In genomic region chr6:47621039-47621438, GRCm38 (mm10) we compare ENCODE assay signal across 20 mouse cellular contexts. TPM values are rescaled to one million over a fixed set of nuclear protein-coding genes. Genes with fewer than 3 reads are reported as not detected.
DNase-seq lines count a peak whose midpoint lies in the region; ATAC-seq and TF ChIP-seq lines count a peak whose summit lies in the region.
"Had no signal": no experiment of that assay in that cellular context is flagged by ENCODE, and none has a peak within 500 bp of the region (broad histone marks: within the 10 kb centered on the region; RNA-seq: fewer than 3 reads in every experiment).

No protein-coding gene starts in this region.

- DNase-seq in A20 (ENCODE audit: low read depth, low spot score), result peak; percentile 90
- DNase-seq in midbrain, postnatal 0 days (ENCODE audit: low spot score), result no peak
- DNase-seq in embryonic facial prominence, embryonic 10.5 days (ENCODE audit: low spot score), result no peak
- DNase-seq: adrenal gland, postnatal 10 days; cerebellum, adult 2 months; gastrocnemius, postnatal 14 days; heart, postnatal 36 days; kidney, adult 11 months; kidney, postnatal 14 days; liver, embryonic 13.5 days had no signal

- no peaks in the 10 kb centered on the region for H3K36me3 ChIP-seq in myocyte (ENCODE audit: control insufficient read depth, insufficient read depth)
- no peaks in the 10 kb centered on the region for H3K36me3 ChIP-seq in midbrain, postnatal 0 days (ENCODE audit: insufficient read depth, low read length)
- no peaks in the 10 kb centered on the region for H3K36me3 ChIP-seq in embryonic facial prominence, embryonic 10.5 days (replicated peaks)
- H3K36me3 ChIP-seq in kidney, embryonic 15.5 days, result no peaks in the 10 kb centered on the region
- H3K36me3 ChIP-seq: G1E; heart, embryonic 12.5 days; hindbrain, embryonic 15.5 days; limb, embryonic 12.5 days; liver, embryonic 13.5 days; midbrain, embryonic 10.5 days had no signal

- H3K4me1 ChIP-seq in midbrain, postnatal 0 days (ENCODE audit: insufficient read depth, low read length), result no peaks in the 10 kb centered on the region
- no peaks in the 10 kb centered on the region for H3K4me1 ChIP-seq in embryonic facial prominence, embryonic 10.5 days
- no peaks in the 10 kb centered on the region for H3K4me1 ChIP-seq in kidney, embryonic 15.5 days
- H3K4me1 ChIP-seq: heart, embryonic 12.5 days; hindbrain, embryonic 15.5 days; limb, embryonic 12.5 days; liver, embryonic 13.5 days had no signal

- H3K4me3 ChIP-seq in myocyte, result no peak overlapping the region
- no peak overlapping the region for H3K4me3 ChIP-seq in midbrain, postnatal 0 days (ENCODE audit: low read depth, low read length)
- H3K4me3 ChIP-seq in embryonic facial prominence, embryonic 10.5 days, result no peak overlapping the region
- no peak overlapping the region for H3K4me3 ChIP-seq in kidney, embryonic 15.5 days (replicated peaks)
- H3K4me3 ChIP-seq: heart, embryonic 12.5 days; hindbrain, embryonic 15.5 days; limb, embryonic 12.5 days; liver, embryonic 13.5 days; midbrain, embryonic 10.5 days had no signal

- TF ChIP-seq CTCF in midbrain, postnatal 0 days (IDR thresholded peaks at IDR 0.05), result no peak

- H3K27ac ChIP-seq in midbrain, postnatal 0 days (ENCODE audit: low read depth, low read length), result no peak overlapping the region
- no peak overlapping the region for H3K27ac ChIP-seq in embryonic facial prominence, embryonic 10.5 days (replicated peaks)
- H3K27ac ChIP-seq in kidney, embryonic 15.5 days, result no peak overlapping the region
- H3K27ac ChIP-seq: hindbrain, embryonic 15.5 days; limb, embryonic 12.5 days; liver, embryonic 13.5 days; midbrain, embryonic 10.5 days; stomach, postnatal 0 days had no signal

- no peaks in the 10 kb centered on the region for H3K79me2 ChIP-seq in myocyte (ENCODE audit: control insufficient read depth, insufficient read depth)

- no peaks in the 10 kb centered on the region for H3K9me3 ChIP-seq in midbrain, postnatal 0 days (ENCODE audit: low read length)
- no peaks in the 10 kb centered on the region for H3K9me3 ChIP-seq in embryonic facial prominence, embryonic 10.5 days
- no peaks in the 10 kb centered on the region for H3K9me3 ChIP-seq in kidney, embryonic 15.5 days (replicated peaks)
- H3K9me3 ChIP-seq: G1E; heart, embryonic 12.5 days; hindbrain, embryonic 15.5 days; limb, embryonic 12.5 days; liver, embryonic 13.5 days; midbrain, embryonic 10.5 days had no signal

- H3ac ChIP-seq in myocyte (ENCODE audit: control insufficient read depth, insufficient read length), result no peak overlapping the region

- H3K4me2 ChIP-seq in myocyte (ENCODE audit: low read depth), result peak overlapping the region; percentile 9
- no peak overlapping the region for H3K4me2 ChIP-seq in midbrain, postnatal 0 days (ENCODE audit: low read depth, low read length, poor library complexity, severe bottlenecking)
- no peak overlapping the region for H3K4me2 ChIP-seq in kidney, embryonic 15.5 days
- H3K4me2 ChIP-seq: heart, embryonic 12.5 days; hindbrain, embryonic 15.5 days; limb, embryonic 12.5 days; liver, embryonic 13.5 days had no signal

- H3K9ac ChIP-seq in midbrain, postnatal 0 days (replicated peaks; ENCODE audit: low read length, poor library complexity, severe bottlenecking), result no peak overlapping the region
- no peak overlapping the region for H3K9ac ChIP-seq in kidney, embryonic 15.5 days
- H3K9ac ChIP-seq: heart, embryonic 12.5 days; hindbrain, embryonic 15.5 days; limb, embryonic 12.5 days; liver, embryonic 13.5 days had no signal

- TF ChIP-seq POLR2A in myocyte (IDR thresholded peaks at IDR 0.05; ENCODE audit: insufficient read length, low read depth), result no peak

- peak; percentile 84 for ATAC-seq in CD4-positive, CD25-positive, alpha-beta regulatory T cell, adult 4 months
- peak; percentile 93 for ATAC-seq in granulocyte monocyte progenitor cell, adult 5-6 weeks (replicated peaks; ENCODE audit: poor library complexity, severe bottlenecking)
- ATAC-seq in midbrain, postnatal 0 days (ENCODE audit: low FRiP score), result no peak
- ATAC-seq in kidney, embryonic 15.5 days (replicated peaks; ENCODE audit: low FRiP score), result no peak

- H3K27me3 ChIP-seq in myocyte (ENCODE audit: control insufficient read depth, insufficient read depth, insufficient read length), result no peaks in the 10 kb centered on the region
- no peaks in the 10 kb centered on the region for H3K27me3 ChIP-seq in midbrain, postnatal 0 days (ENCODE audit: insufficient read depth, low read length)
- H3K27me3 ChIP-seq in embryonic facial prominence, embryonic 10.5 days (replicated peaks; ENCODE audit: low read depth, poor library complexity, severe bottlenecking), result no peaks in the 10 kb centered on the region
- H3K27me3 ChIP-seq in kidney, embryonic 15.5 days, result no peaks in the 10 kb centered on the region
- H3K27me3 ChIP-seq: heart, embryonic 12.5 days; hindbrain, embryonic 15.5 days; limb, embryonic 12.5 days; liver, embryonic 13.5 days had no signal

- 81% methylated on average over 2 of the region's 2 CpGs for WGBS in midbrain, postnatal 0 days
- 78% methylated on average over 2 of the region's 2 CpGs for WGBS in embryonic facial prominence, embryonic 10.5 days
- WGBS in kidney, embryonic 15.5 days, result 68% methylated on average over 2 of the region's 2 CpGs

TF ChIP-seq in myocyte, 11 proteins besides CTCF, POLR2A, EP300 and RAD21:
- no peak for TF ChIP-seq USF1 (IDR thresholded peaks at IDR 0.05; ENCODE audit: low read depth)
- peak in 2 of 3 experiments; percentile 21 to 56 for TF ChIP-seq MYOD1 (IDR thresholded peaks at IDR 0.05; ENCODE audit: control insufficient read depth in 1 of 3, insufficient read length in 2 of 3, low read depth in 2 of 3)
- no peak for TF ChIP-seq POLR2AphosphoS2 (IDR thresholded peaks at IDR 0.05; ENCODE audit: insufficient read length, low read depth)
- no peak for TF ChIP-seq REST (IDR thresholded peaks at IDR 0.05; ENCODE audit: insufficient read depth, insufficient read length)
- no peak for TF ChIP-seq MAX (IDR thresholded peaks at IDR 0.05; ENCODE audit: low read depth)

RNA-seq across cellular contexts. Expression of gene Ezh2, which starts 25.9 kb away (rescaled TPM):
- polyA plus RNA-seq in CD4-positive, CD25-positive, alpha-beta regulatory T cell, adult 4 months (2017; shearing (Covaris generic)), result 10 to 100 TPM; 36.2 to 43.3 TPM
- 179 and 238 TPM in 2 replicates for total RNA-seq in granulocyte monocyte progenitor cell, adult 5-6 weeks (2014; fragmentation: Nextera tagmentation)
- total RNA-seq in granulocyte monocyte progenitor cell, adult 5-6 weeks (2017), result 121 and 148 TPM in 2 replicates
- polyA plus RNA-seq in myocyte (2012; fragmentation: generic; extraction: Trizol), result 19.3 TPM
- total RNA-seq in midbrain, postnatal 0 days (2014; rRNA removed), result 16.6 and 34.5 TPM in 2 replicates
- polyA plus RNA-seq in midbrain, postnatal 0 days (2015; fragmentation: Nextera tagmentation; extraction: Ambion mirVana), result 21.5 and 25.8 TPM in 2 replicates
- 173 and 174 TPM in 2 replicates for polyA plus RNA-seq in embryonic facial prominence, embryonic 10.5 days (2016; fragmentation: Nextera tagmentation; extraction: Ambion mirVana)
- 108 and 116 TPM in 2 replicates for polyA plus RNA-seq in kidney, embryonic 15.5 days (2015; fragmentation: Nextera tagmentation; extraction: Ambion mirVana)

Comparison
In these comparisons a context has a peak if more than half of its experiments do, and no peak if none do; other contexts are left out.
1. ATAC-seq: peak in CD4-positive, CD25-positive, alpha-beta regulatory T cell, adult 4 months (single experiment) and granulocyte monocyte progenitor cell, adult 5-6 weeks (single experiment); none in midbrain, postnatal 0 days (single experiment) and kidney, embryonic 15.5 days (single experiment).